Mouse (Mus musculus) cerebellum, adult 2 months (tissue): ENCODE results near the gene Supt6.

Source experiments
- CTCF ChIP-seq: fragments of 200-500 bp; IDR thresholded peaks from 2 replicates; pipeline ENCODE4 v1.5.1; 2011; ENCODE audit warnings: low read depth, mild to moderate bottlenecking, control low read depth, low read length, moderate library complexity, borderline replicate concordance; ENCODE audit not compliant: insufficient read depth
- POLR2A ChIP-seq: fragments of 200-500 bp; IDR thresholded peaks from 2 replicates; pipeline ENCODE4 v1.6.1; 2011; ENCODE audit warnings: low read length, control low read depth, borderline replicate concordance; ENCODE audit not compliant: insufficient read depth

DNA sequence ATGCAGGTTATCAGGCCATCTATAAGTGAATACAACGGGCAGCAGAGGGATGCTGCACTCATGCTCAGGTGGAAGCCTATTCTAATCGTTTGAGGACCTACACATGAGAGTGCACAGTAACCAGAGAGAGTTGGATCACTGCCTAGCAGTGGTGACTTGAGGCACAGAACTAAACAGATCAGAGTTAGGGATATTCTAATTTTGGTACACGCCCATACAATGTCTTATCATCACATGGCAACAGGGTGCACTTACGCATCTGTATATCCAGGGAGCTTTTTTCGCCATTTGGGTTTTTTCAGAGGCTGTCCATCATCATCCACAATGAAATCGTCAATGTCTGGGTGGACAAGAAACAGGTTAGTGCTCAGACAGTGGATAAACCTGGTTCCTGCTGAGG is 14.3 kb downstream of the Supt6 start:
- no peak for TF ChIP-seq CTCF
- TF ChIP-seq POLR2A, result no peak
